Mouse (Mus musculus): Measurements from ENCODE around the gene Ksr2. TPM values are rescaled to one million over a fixed set of nuclear protein-coding genes. Genes with fewer than 3 reads are reported as not detected.

The Ksr2 gene
- polyA plus RNA-seq, 1 experiment from 2014 or later: 0.41 TPM

DNA sequence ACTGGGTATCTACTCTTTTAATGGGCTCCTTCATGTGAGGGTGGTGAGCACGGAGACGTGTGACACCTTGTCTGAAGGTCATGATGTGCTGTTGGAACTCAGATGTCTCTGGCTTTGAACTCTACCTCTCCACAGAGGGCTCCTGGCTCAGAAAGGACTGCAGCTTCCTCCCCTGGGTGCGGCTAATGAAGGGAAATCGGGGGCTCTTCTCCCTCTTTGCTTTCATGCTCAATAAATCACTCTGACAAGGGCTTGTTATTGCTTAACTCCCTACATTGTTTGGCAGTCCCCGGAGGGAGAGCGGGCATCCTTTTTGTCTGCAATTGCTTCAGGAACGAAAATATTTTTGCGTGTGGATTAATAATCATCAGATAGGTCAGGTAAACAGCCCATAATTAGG is 127.9 kb downstream of the Ksr2 start:
- WGBS: 71% methylated on average over 8 of the region's 8 CpGs
- no peak overlapping the region for H3K4me2 ChIP-seq
- no peaks in the 10 kb centered on the region for H3K27me3 ChIP-seq
- H3K9me3 ChIP-seq: no peaks in the 10 kb centered on the region
- H3K27ac ChIP-seq: no peak overlapping the region
- H3K9ac ChIP-seq: no peak overlapping the region
- no peak overlapping the region for H3K4me3 ChIP-seq
- no peaks in the 10 kb centered on the region for H3K36me3 ChIP-seq
- ATAC-seq (ENCODE audit: insufficient number of reproducible peaks, insufficient read depth, low FRiP score, low TSS enrichment, low read depth): no peak
- no peaks in the 10 kb centered on the region for H3K4me1 ChIP-seq

DNA sequence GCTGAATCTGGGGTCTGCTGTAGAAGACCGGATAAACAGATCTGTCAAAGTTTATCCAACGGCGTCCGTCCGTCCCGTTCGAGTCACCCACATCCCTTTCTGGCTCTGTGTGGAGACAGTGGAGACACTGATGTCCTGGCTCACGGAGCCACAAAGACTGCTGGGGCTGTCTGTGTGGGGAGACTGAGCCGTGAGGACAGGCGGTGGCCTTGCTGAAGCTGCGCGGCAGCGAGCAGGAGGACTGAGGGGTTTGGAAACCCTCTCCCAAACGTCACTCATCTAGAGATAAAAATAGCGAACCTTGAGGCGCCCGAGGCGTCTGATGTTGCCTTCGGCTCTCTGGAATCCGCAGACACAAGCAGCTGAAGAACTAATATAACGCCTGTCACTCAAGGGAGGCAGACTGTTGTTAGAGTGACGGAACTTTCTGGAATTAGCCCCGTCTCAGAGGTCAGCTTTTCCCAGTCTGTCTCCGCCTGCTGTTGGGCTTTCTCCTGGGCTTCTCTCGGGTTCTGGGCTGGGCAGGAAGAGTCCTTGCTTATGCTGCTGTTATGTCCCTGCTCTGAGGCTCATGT is 133.0 kb downstream of the Ksr2 start:
- no peak for ATAC-seq (ENCODE audit: insufficient number of reproducible peaks, insufficient read depth, low FRiP score, low TSS enrichment, low read depth)
- H3K9ac ChIP-seq: no peak overlapping the region

DNA sequence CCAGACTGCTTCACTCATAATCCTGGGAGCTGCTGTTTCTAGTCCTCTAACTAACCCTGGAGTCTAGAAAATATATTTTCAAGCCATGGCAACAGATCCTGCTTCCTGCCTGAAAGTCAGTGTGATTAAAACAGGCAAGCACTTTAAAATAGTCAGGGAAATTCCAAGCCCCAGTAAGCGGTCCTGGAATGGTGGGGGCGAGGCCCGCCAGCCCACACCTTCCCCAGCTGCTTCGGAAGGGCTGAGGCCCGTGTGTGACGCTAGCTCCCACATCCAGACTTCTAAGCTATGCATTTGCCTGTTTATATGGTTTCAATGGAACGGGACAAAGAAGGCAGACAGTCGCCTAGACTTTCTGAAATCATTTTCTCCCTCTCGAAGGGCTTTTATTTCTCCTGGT is 137.2 kb downstream of the Ksr2 start:
- H3K4me3 ChIP-seq: no peak overlapping the region
- no peaks in the 10 kb centered on the region for H3K36me3 ChIP-seq
- ATAC-seq (ENCODE audit: insufficient number of reproducible peaks, insufficient read depth, low FRiP score, low TSS enrichment, low read depth): no peak
- H3K27ac ChIP-seq: no peak overlapping the region
- 57% methylated on average over 9 of the region's 9 CpGs for WGBS
- no peaks in the 10 kb centered on the region for H3K27me3 ChIP-seq
- no peak overlapping the region for H3K4me2 ChIP-seq
- H3K9ac ChIP-seq: no peak overlapping the region
- no peaks in the 10 kb centered on the region for H3K9me3 ChIP-seq
- no peaks in the 10 kb centered on the region for H3K4me1 ChIP-seq

More for the DNA sequence above, 133.0 kb downstream of the Ksr2 start:
- Histone ChIP-seq H3K9me3 (no peaks in the 10 kb centered on the region), H3K4me1 (no peaks in the 10 kb centered on the region), H3K27me3 (no peaks in the 10 kb centered on the region), H3K27ac (no peak overlapping the region), H3K36me3 (no peaks in the 10 kb centered on the region), H3K4me3 (no peak overlapping the region), H3K4me2 (no peak overlapping the region)
- WGBS: 76% methylated on average over 25 of the region's 25 CpGs

DNA sequence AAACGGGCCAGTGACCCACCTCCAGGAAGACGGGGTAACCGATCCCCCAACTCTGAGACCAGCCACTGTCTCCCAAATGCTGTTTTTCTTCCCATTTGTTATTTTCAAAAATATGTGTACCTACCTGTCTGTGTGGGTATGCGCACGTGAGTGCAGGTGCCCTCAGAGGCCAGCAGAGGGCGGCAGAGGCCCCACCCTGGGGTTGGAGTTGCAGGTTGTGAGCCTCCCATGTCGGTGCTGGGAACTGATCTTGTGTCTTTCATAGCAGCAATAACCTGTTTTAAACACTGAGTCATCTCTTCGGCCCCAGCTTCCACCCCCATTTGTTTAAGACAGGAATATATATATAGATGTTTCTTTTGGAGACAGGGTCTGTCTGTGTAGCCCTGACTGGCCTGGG is 138.3 kb downstream of the Ksr2 start:
- WGBS: 93% methylated on average over 8 of the region's 8 CpGs
- Histone ChIP-seq H3K4me2 (no peak overlapping the region), H3K4me1 (no peaks in the 10 kb centered on the region), H3K27me3 (no peaks in the 10 kb centered on the region), H3K36me3 (no peaks in the 10 kb centered on the region), H3K9me3 (no peaks in the 10 kb centered on the region), H3K27ac (no peak overlapping the region), H3K4me3 (no peak overlapping the region), H3K9ac (no peak overlapping the region)
- ATAC-seq (ENCODE audit: insufficient number of reproducible peaks, insufficient read depth, low FRiP score, low TSS enrichment, low read depth): no peak

DNA sequence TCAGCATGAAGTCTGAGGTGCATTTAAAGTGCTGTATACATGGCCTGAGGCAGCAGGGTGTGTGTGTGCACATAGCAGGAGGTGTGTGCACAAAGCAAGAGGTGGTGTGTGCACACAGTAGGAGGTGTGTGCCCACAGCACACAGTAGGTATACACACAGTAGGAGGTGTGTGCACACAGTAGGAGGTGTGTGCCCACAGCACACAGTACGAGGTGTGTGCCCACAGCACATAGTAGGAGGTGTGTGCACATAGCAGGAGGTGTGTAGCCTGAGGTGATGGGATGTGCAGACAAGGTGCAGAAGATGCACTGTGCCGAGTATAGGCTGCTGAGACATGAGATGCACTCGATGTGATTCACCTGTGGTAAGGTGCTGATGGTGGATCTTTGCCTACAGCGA is 140.7 kb downstream of the Ksr2 start:
- Histone ChIP-seq H3K27me3 (no peaks in the 10 kb centered on the region), H3K4me3 (no peak overlapping the region), H3K36me3 (no peaks in the 10 kb centered on the region), H3K9me3 (no peaks in the 10 kb centered on the region), H3K4me2 (no peak overlapping the region), H3K4me1 (no peaks in the 10 kb centered on the region), H3K9ac (no peak overlapping the region), H3K27ac (no peak overlapping the region)
- ATAC-seq (ENCODE audit: insufficient number of reproducible peaks, insufficient read depth, low FRiP score, low TSS enrichment, low read depth): no peak
- WGBS: 82% methylated on average over 4 of the region's 4 CpGs

DNA sequence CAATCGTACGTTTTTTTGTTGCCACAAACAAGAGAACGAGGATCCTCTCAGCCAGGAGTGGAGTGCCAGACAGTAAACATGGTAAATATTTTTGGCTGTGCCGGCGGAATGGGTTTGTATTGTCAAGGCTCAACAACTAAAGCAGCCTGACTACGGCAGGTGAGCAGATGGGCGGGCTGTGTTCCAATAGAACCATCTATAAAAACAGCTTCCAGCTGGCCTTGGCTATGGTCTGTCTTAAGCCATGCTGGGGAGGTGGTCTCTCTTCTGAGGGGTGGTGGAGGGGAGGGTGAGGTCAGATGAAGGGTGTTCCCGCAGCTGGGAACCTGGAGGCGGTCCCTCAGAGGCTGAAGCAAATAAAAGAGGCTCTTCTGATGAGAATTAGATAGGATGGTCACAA is 142.8 kb downstream of the Ksr2 start:
- ATAC-seq (ENCODE audit: insufficient number of reproducible peaks, insufficient read depth, low FRiP score, low TSS enrichment, low read depth): no peak
- Histone ChIP-seq H3K27ac (no peak overlapping the region), H3K4me1 (no peaks in the 10 kb centered on the region), H3K36me3 (no peaks in the 10 kb centered on the region), H3K4me3 (no peak overlapping the region), H3K9me3 (no peaks in the 10 kb centered on the region), H3K9ac (no peak overlapping the region), H3K27me3 (no peaks in the 10 kb centered on the region), H3K4me2 (no peak overlapping the region)
- WGBS: 75% methylated on average over 9 of the region's 9 CpGs

DNA sequence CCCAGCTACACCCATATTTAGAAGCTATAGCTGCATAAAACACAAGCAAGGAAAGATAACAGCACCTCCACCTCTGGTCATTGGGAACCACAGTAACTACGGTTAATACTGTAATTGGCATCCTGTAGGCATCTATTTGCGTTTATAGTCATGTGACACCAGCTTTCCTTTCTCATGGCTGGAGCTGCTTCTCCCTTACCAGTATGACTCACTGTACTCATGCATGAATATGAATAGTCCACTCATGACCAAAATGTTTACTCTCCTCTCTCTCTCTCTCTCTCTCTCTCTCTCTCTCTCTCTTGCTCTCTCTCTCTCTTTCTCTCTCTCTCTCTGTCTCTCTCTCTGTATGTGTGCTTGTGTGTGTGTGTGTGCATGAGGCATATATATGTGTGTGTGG is 147.3 kb downstream of the Ksr2 start:
- Histone ChIP-seq H3K4me3 (no peak overlapping the region), H3K27me3 (no peaks in the 10 kb centered on the region), H3K36me3 (no peaks in the 10 kb centered on the region), H3K27ac (no peak overlapping the region), H3K9ac (no peak overlapping the region), H3K4me1 (no peaks in the 10 kb centered on the region), H3K4me2 (no peak overlapping the region), H3K9me3 (no peaks in the 10 kb centered on the region)
- ATAC-seq (ENCODE audit: insufficient number of reproducible peaks, insufficient read depth, low FRiP score, low TSS enrichment, low read depth): no peak
- WGBS: 77% methylated on average over 2 of the region's 2 CpGs

DNA sequence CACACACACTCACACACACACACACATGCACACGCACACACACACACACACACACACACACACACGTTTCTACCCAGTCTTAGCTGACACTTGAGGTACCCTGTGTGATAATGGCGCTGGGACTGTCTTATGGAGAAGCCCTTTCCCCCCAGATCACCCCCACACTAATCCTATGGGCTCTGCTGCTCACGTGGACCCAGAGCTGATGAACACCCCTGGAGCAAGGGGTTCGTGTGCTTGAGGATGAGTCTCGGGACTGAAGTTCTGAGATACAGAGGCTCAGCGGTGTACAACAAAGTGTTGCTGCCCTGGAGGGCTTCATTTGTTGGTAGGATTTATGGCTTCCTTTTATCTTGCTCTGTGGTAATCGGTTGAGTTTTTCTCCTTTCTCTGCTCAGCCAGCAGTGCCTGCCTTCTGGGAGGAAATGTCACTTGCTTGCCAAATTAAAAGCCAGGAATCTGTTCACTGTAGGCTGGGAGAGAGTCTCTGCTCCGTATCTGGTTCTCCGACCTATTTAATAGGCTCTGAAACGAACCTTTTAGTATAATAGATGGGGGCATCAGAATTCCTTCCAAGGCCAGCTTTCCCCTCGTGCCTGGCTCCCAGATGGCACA is 152.4 kb downstream of the Ksr2 start:
- no peaks in the 10 kb centered on the region for H3K4me1 ChIP-seq
- H3K27ac ChIP-seq: no peak overlapping the region
- ATAC-seq (ENCODE audit: insufficient number of reproducible peaks, insufficient read depth, low FRiP score, low TSS enrichment, low read depth): no peak
- no peak overlapping the region for H3K9ac ChIP-seq
- no peak overlapping the region for H3K4me2 ChIP-seq
- H3K27me3 ChIP-seq: no peaks in the 10 kb centered on the region
- no peaks in the 10 kb centered on the region for H3K36me3 ChIP-seq
- H3K4me3 ChIP-seq: no peak overlapping the region
- WGBS: 65% methylated on average over 12 of the region's 12 CpGs
- H3K9me3 ChIP-seq: no peaks in the 10 kb centered on the region

DNA sequence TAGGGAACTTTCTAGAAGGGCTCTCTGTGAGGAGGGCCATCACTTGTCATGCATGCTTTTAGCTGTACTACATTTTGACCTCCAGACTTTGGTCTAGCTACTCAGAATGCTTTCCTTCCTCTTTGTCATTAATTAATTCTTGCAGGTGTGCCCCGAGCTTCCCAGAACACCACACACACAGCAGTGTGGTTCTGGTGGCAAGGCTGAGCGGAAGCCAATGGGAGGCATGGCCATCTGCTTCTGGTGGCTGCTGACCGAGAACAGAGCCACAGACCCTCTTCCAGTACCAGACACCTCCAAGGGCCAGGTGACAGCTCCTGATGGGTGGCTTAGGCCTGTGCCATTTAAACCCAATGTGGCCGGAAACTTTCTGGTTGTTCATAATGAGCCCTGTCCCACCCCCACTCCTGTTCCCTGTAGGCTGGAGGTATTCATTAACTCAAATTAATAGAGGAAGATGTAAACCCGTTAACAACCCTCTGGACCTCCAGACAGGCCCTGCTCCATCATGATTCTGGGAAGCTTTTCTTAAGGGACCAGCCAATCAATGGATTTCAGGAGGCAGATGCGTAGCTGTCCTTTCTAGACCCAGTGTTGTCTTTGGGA is 155.5 kb downstream of the Ksr2 start:
- ATAC-seq (ENCODE audit: insufficient number of reproducible peaks, insufficient read depth, low FRiP score, low TSS enrichment, low read depth): no peak
- H3K4me1 ChIP-seq: no peaks in the 10 kb centered on the region
- no peaks in the 10 kb centered on the region for H3K27me3 ChIP-seq
- WGBS: 80% methylated on average over 6 of the region's 6 CpGs
- H3K4me2 ChIP-seq: no peak overlapping the region
- H3K9ac ChIP-seq: no peak overlapping the region
- no peaks in the 10 kb centered on the region for H3K9me3 ChIP-seq
- no peak overlapping the region for H3K27ac ChIP-seq
- no peak overlapping the region for H3K4me3 ChIP-seq
- no peaks in the 10 kb centered on the region for H3K36me3 ChIP-seq

DNA sequence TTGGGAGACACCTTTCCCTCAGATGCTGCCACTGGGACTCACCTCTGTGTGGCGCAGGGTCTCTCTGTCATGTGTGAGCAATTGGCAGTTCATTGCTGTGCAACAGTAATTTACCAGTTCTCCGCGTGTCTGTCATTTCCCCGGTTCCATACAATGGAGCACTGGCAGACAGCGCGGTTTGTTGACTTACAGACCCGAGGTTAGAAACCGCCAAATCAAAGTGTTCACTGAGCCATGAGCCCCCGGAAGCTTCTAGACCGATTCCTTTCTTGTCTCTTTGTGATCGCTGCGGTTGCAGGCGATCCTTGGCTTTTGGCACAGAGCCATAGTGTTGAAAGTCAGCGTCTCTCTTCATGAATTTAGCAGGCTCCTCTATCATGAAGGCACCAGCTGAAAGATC is 158.6 kb downstream of the Ksr2 start:
- Histone ChIP-seq H3K27me3 (no peaks in the 10 kb centered on the region), H3K4me2 (no peak overlapping the region), H3K9ac (no peak overlapping the region), H3K36me3 (no peaks in the 10 kb centered on the region), H3K27ac (no peak overlapping the region), H3K9me3 (no peaks in the 10 kb centered on the region), H3K4me3 (no peak overlapping the region), H3K4me1 (no peaks in the 10 kb centered on the region)
- ATAC-seq (ENCODE audit: insufficient number of reproducible peaks, insufficient read depth, low FRiP score, low TSS enrichment, low read depth): no peak
- WGBS: 78% methylated on average over 14 of the region's 14 CpGs

DNA sequence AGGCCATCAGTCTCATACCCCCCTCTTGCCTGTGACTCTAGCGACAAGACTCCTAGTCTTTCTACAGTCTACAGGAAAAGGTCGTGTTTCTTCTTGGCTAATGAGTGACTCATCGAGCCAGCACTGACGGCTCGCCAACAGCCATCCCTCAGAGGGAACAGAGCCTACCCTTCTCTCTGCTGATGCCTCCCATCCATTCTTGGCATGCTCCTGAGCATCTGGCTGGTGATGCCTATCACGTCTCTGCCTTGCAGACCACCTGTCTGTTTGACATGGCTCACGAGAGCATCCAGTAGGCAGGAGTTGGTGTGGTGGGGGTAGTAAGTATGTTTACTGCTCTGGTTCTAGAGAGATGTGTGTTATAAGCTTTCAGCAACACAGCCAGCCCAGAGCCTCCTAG is 161.1 kb downstream of the Ksr2 start:
- Histone ChIP-seq H3K4me1 (no peaks in the 10 kb centered on the region), H3K27ac (no peak overlapping the region), H3K4me3 (no peak overlapping the region), H3K9ac (no peak overlapping the region), H3K27me3 (no peaks in the 10 kb centered on the region), H3K36me3 (no peaks in the 10 kb centered on the region), H3K4me2 (no peak overlapping the region), H3K9me3 (no peaks in the 10 kb centered on the region)
- no peak for ATAC-seq (ENCODE audit: insufficient number of reproducible peaks, insufficient read depth, low FRiP score, low TSS enrichment, low read depth)
- WGBS: 76% methylated on average over 7 of the region's 7 CpGs

DNA sequence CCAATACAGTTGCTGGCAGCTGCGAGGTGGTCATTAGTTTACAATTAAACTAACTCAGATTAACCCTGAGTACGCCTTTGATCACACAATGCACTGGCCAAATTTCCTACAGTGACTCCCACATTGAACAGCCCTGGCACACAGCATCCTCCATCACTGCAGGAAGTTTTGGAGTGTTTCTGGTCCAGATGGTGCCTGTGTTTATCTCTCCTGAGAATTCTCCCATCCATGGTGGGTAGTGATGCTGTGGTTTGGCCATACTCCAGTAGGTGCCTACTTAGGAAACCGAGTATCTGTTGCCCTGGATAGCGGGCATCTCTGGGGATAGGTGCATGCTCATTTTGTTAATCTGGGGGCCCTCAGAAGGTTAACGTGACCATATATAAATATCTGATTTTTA is 163.8 kb downstream of the Ksr2 start:
- Histone ChIP-seq H3K9ac (no peak overlapping the region), H3K27ac (no peak overlapping the region), H3K36me3 (no peaks in the 10 kb centered on the region), H3K27me3 (no peaks in the 10 kb centered on the region), H3K4me2 (no peak overlapping the region), H3K4me1 (no peaks in the 10 kb centered on the region), H3K4me3 (no peak overlapping the region), H3K9me3 (no peaks in the 10 kb centered on the region)
- 85% methylated on average over 5 of the region's 5 CpGs for WGBS
- no peak for ATAC-seq (ENCODE audit: insufficient number of reproducible peaks, insufficient read depth, low FRiP score, low TSS enrichment, low read depth)

Data from embryonic facial prominence, embryonic 13.5 days (tissue).